Mouse (Mus musculus): ENCODE data around the gene Zfp94. TPM values are rescaled to one million over a fixed set of nuclear protein-coding genes. Genes with fewer than 3 reads are reported as not detected.

The Zfp94 gene
- total and polyA plus RNA-seq, 2 experiments: 2.4 to 3.3 TPM

- WGBS: 45% methylated on average over 4 of the region's 4 CpGs
- Histone ChIP-seq H3K79me2 (ENCODE audit: control insufficient read depth, insufficient read depth, low read length) (no peaks in the 10 kb centered on the region), H3K9ac (ENCODE audit: low read depth, low read length) (no peak overlapping the region), H3K27ac (replicated peaks; ENCODE audit: insufficient read depth, low read depth, low read length) (no peak overlapping the region), H3K27me3 (ENCODE audit: control insufficient read depth, insufficient read depth, low read length) (peaks cover 2% of the 10 kb centered on the region; the same call in 1 of the 2 replicates), H3K36me3 (ENCODE audit: control insufficient read depth, insufficient read depth, low read length) (no peaks in the 10 kb centered on the region), H3K4me1 (ENCODE audit: control insufficient read depth, insufficient read depth, low read length) (no peaks in the 10 kb centered on the region), H3K4me3 (ENCODE audit: insufficient read depth, low read depth, low read length) (no peak overlapping the region)
- DNase-seq (ENCODE audit: extremely low read depth, low read depth, low spot score): no peak
- TF ChIP-seq POLR2A (IDR thresholded peaks at IDR 0.05; ENCODE audit: extremely low read depth, insufficient read depth, low read length): no peak
- TF ChIP-seq CTCF (IDR thresholded peaks at IDR 0.05; ENCODE audit: low read depth, low read length): peak; percentile 47
Measured at GRCm38 (mm10) chr7:24357899-24358298, 41.4 kb upstream of the Zfp94 start.

DNA sequence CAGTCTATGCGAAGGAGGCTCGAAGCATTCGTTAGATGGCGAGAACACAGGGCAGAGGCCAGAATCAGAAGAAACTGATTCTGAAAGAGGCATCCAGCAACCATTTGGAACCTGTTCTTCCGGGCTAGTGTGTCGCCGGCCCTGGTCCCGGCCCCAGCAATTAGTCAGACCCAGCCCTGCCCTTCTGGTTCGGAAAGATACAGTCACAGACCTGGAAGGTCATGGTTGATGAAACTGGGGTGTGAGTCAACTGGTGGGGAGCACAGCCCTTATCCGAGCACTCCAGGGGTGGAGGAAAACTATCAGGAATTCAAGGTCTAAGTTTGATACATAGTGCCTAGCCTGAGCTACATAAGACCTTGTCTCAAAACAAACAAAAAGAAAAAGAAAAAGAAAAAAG, 39.6 kb upstream of the Zfp94 start:
- H3K79me2 ChIP-seq (ENCODE audit: control insufficient read depth, insufficient read depth, low read length): no peaks in the 10 kb centered on the region
- H3K36me3 ChIP-seq (ENCODE audit: control insufficient read depth, insufficient read depth, low read length): no peaks in the 10 kb centered on the region
- 73% methylated on average over 10 of the region's 10 CpGs for WGBS
- H3K9ac ChIP-seq (ENCODE audit: low read depth, low read length): no peak overlapping the region
- no peak overlapping the region for H3K4me3 ChIP-seq (ENCODE audit: insufficient read depth, low read depth, low read length)
- H3K27ac ChIP-seq (replicated peaks; ENCODE audit: insufficient read depth, low read depth, low read length): no peak overlapping the region
- TF ChIP-seq CTCF (IDR thresholded peaks at IDR 0.05; ENCODE audit: low read depth, low read length) (no peak), POLR2A (IDR thresholded peaks at IDR 0.05; ENCODE audit: extremely low read depth, insufficient read depth, low read length) (no peak)
- H3K27me3 ChIP-seq (ENCODE audit: control insufficient read depth, insufficient read depth, low read length): peaks cover 2% of the 10 kb centered on the region; the same call in 1 of the 2 replicates
- H3K4me1 ChIP-seq (ENCODE audit: control insufficient read depth, insufficient read depth, low read length): no peaks in the 10 kb centered on the region
- DNase-seq (ENCODE audit: extremely low read depth, low read depth, low spot score): no peak

DNA sequence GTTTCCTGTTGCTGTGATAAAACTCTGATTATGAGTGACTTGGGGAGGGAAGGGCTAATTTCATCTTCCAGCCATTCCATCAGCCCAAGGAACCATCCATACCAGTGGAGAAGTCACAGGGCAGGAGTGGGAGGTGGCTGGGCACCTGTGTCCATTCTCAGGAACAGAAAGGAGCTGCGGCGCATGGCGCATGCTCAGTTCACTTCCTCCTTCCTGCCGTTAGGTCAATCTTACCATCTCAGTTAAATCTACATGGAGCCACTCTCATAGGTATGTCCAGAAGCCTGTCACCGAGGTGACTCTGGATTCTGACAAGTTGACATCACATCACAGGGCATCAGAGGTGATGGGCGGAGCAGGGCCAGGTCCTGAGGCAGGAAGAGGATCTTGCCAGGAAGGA, 39.2 kb upstream of the Zfp94 start:
- Histone ChIP-seq H3K4me1 (ENCODE audit: control insufficient read depth, insufficient read depth, low read length) (no peaks in the 10 kb centered on the region), H3K4me3 (ENCODE audit: insufficient read depth, low read depth, low read length) (no peak overlapping the region), H3K79me2 (ENCODE audit: control insufficient read depth, insufficient read depth, low read length) (no peaks in the 10 kb centered on the region), H3K9ac (ENCODE audit: low read depth, low read length) (no peak overlapping the region), H3K27ac (replicated peaks; ENCODE audit: insufficient read depth, low read depth, low read length) (no peak overlapping the region), H3K36me3 (ENCODE audit: control insufficient read depth, insufficient read depth, low read length) (no peaks in the 10 kb centered on the region), H3K27me3 (ENCODE audit: control insufficient read depth, insufficient read depth, low read length) (no peaks in the 10 kb centered on the region)
- 81% methylated on average over 6 of the region's 6 CpGs for WGBS
- no peak for TF ChIP-seq POLR2A (IDR thresholded peaks at IDR 0.05; ENCODE audit: extremely low read depth, insufficient read depth, low read length)
- TF ChIP-seq CTCF (IDR thresholded peaks at IDR 0.05; ENCODE audit: low read depth, low read length): no peak
- no peak for DNase-seq (ENCODE audit: extremely low read depth, low read depth, low spot score)

- Histone ChIP-seq H3K36me3 (ENCODE audit: control insufficient read depth, insufficient read depth, low read length) (no peaks in the 10 kb centered on the region), H3K4me3 (ENCODE audit: insufficient read depth, low read depth, low read length) (no peak within 1 kb of the TSS), H3K9ac (ENCODE audit: low read depth, low read length) (no peak within 1 kb of the TSS), H3K27me3 (ENCODE audit: control insufficient read depth, insufficient read depth, low read length) (no peaks in the 10 kb centered on the region), H3K79me2 (ENCODE audit: control insufficient read depth, insufficient read depth, low read length) (no peaks in the 10 kb centered on the region), H3K4me1 (ENCODE audit: control insufficient read depth, insufficient read depth, low read length) (no peaks in the 10 kb centered on the region), H3K27ac (replicated peaks; ENCODE audit: insufficient read depth, low read depth, low read length) (no peak within 1 kb of the TSS)
- TF ChIP-seq POLR2A (IDR thresholded peaks at IDR 0.05; ENCODE audit: extremely low read depth, insufficient read depth, low read length) (no peak), CTCF (IDR thresholded peaks at IDR 0.05; ENCODE audit: low read depth, low read length) (no peak)
- DNase-seq (ENCODE audit: extremely low read depth, low read depth, low spot score): no peak
- WGBS: 41% methylated on average over 6 of the region's 6 CpGs
Measured at GRCm38 (mm10) chr7:24348896-24349295, 32.4 kb upstream of the Zfp94 start, which contains the start of gene Lypd5. TSS of gene Lypd5 (plus strand) at chr7:24349196.

GRCm38 (mm10) chr7:24346444-24346843, 30.0 kb upstream of the Zfp94 start:
- H3K9ac ChIP-seq (ENCODE audit: low read depth, low read length): no peak overlapping the region
- H3K27me3 ChIP-seq (ENCODE audit: control insufficient read depth, insufficient read depth, low read length): no peaks in the 10 kb centered on the region
- H3K27ac ChIP-seq (replicated peaks; ENCODE audit: insufficient read depth, low read depth, low read length): no peak overlapping the region
- H3K36me3 ChIP-seq (ENCODE audit: control insufficient read depth, insufficient read depth, low read length): no peaks in the 10 kb centered on the region
- DNase-seq (ENCODE audit: extremely low read depth, low read depth, low spot score): no peak
- TF ChIP-seq CTCF (IDR thresholded peaks at IDR 0.05; ENCODE audit: low read depth, low read length) (0 out of 2 replicates have a peak, but pooled peaks have one; percentile 14), POLR2A (IDR thresholded peaks at IDR 0.05; ENCODE audit: extremely low read depth, insufficient read depth, low read length) (no peak)
- no peaks in the 10 kb centered on the region for H3K4me1 ChIP-seq (ENCODE audit: control insufficient read depth, insufficient read depth, low read length)
- H3K79me2 ChIP-seq (ENCODE audit: control insufficient read depth, insufficient read depth, low read length): no peaks in the 10 kb centered on the region
- H3K4me3 ChIP-seq (ENCODE audit: insufficient read depth, low read depth, low read length): no peak overlapping the region
- WGBS: 66% methylated on average over 5 of the region's 5 CpGs

DNA sequence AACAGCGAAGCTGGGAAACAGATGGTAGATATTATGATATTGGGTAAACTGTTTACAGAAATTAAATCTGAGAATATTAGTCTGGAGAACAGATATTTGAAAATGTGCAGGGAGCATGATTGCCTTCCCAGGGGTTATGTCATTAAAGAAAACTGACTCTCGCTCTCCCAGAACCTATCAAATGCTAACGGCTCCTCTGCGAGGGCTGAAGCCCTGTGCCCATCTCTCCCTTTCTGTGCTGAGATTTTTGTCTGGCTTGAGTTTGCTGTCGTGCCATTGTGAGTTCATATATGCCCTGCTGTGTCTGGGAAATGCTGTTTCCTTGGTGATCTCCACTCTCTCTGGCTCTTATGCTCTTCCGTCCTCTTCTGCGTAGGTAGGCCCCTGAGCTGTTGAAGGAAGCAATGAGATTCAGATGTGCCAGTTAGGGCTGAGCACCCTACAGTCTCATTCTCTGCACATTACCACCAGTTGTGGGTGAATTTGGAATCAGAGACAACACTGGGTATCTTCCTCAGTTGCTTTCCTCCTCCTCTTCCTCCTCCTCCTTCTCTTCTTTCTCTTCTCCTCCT, 27.3 kb upstream of the Zfp94 start:
- Histone ChIP-seq H3K4me3 (ENCODE audit: insufficient read depth, low read depth, low read length) (no peak overlapping the region), H3K79me2 (ENCODE audit: control insufficient read depth, insufficient read depth, low read length) (no peaks in the 10 kb centered on the region), H3K4me1 (ENCODE audit: control insufficient read depth, insufficient read depth, low read length) (no peaks in the 10 kb centered on the region), H3K36me3 (ENCODE audit: control insufficient read depth, insufficient read depth, low read length) (no peaks in the 10 kb centered on the region), H3K27me3 (ENCODE audit: control insufficient read depth, insufficient read depth, low read length) (no peaks in the 10 kb centered on the region), H3K27ac (replicated peaks; ENCODE audit: insufficient read depth, low read depth, low read length) (no peak overlapping the region), H3K9ac (ENCODE audit: low read depth, low read length) (no peak overlapping the region)
- no peak for DNase-seq (ENCODE audit: extremely low read depth, low read depth, low spot score)
- WGBS: 72% methylated on average over 7 of the region's 7 CpGs
- TF ChIP-seq CTCF (IDR thresholded peaks at IDR 0.05; ENCODE audit: low read depth, low read length) (no peak), POLR2A (IDR thresholded peaks at IDR 0.05; ENCODE audit: extremely low read depth, insufficient read depth, low read length) (no peak)

Measured in liver, adult 2 months (tissue).